Mouse (Mus musculus): ENCODE measurements around the gene Ppm1l. TPM values are rescaled to one million over a fixed set of nuclear protein-coding genes. Genes with fewer than 3 reads are reported as not detected.

Ppm1l gene
- polyA plus RNA-seq, 1 experiment from 2014 or later, result 6.0 TPM

- DNase-seq (ENCODE audit: low spot score) (no peak), ATAC-seq (ENCODE audit: low FRiP score, low TSS enrichment) (no peak)
- Histone ChIP-seq H3K4me1 (replicated peaks; ENCODE audit: control insufficient read depth, insufficient read depth) (no peaks in the 10 kb centered on the region), H3K36me3 (ENCODE audit: control insufficient read depth, insufficient read depth, low read length) (no peaks in the 10 kb centered on the region), H3K9me3 (ENCODE audit: control insufficient read depth, low read length) (no peaks in the 10 kb centered on the region), H3K4me3 (ENCODE audit: low read depth, low read length) (no peak overlapping the region), H3K27me3 (ENCODE audit: control insufficient read depth, insufficient read depth, low read length) (no peaks in the 10 kb centered on the region), H3K4me2 (replicated peaks; ENCODE audit: low read depth) (no peak overlapping the region), H3K27ac (replicated peaks) (no peak overlapping the region), H3K9ac (ENCODE audit: low read length) (no peak overlapping the region)
- WGBS, result 47% methylated on average over 25 of the region's 25 CpGs
- TF ChIP-seq CTCF (IDR thresholded peaks at IDR 0.05; ENCODE audit: low read depth) (no peak), EP300 (optimal IDR thresholded peaks at IDR 0.05) (no peak)
These were observed 219.4 kb downstream of the Ppm1l start for GRCm38 (mm10) chr3:69535941-69536647.

GRCm38 (mm10) chr3:69542962-69543361 is 226.3 kb downstream of the Ppm1l start:
- DNase-seq (ENCODE audit: low spot score) (no peak), ATAC-seq (ENCODE audit: low FRiP score, low TSS enrichment) (no peak)
- Histone ChIP-seq H3K9me3 (ENCODE audit: control insufficient read depth, low read length) (no peaks in the 10 kb centered on the region), H3K4me2 (replicated peaks; ENCODE audit: low read depth) (no peak overlapping the region), H3K4me1 (replicated peaks; ENCODE audit: control insufficient read depth, insufficient read depth) (no peaks in the 10 kb centered on the region), H3K27me3 (ENCODE audit: control insufficient read depth, insufficient read depth, low read length) (no peaks in the 10 kb centered on the region), H3K4me3 (ENCODE audit: low read depth, low read length) (no peak overlapping the region), H3K9ac (ENCODE audit: low read length) (no peak overlapping the region), H3K36me3 (ENCODE audit: control insufficient read depth, insufficient read depth, low read length) (no peaks in the 10 kb centered on the region), H3K27ac (replicated peaks) (no peak overlapping the region)
- no peak for TF ChIP-seq EP300 (optimal IDR thresholded peaks at IDR 0.05)
- no peak for TF ChIP-seq CTCF (IDR thresholded peaks at IDR 0.05; ENCODE audit: low read depth)
- 75% methylated on average over 8 of the region's 8 CpGs for WGBS

GRCm38 (mm10) chr3:69543730-69544129 is 227.1 kb downstream of the Ppm1l start:
- H3K36me3 ChIP-seq (ENCODE audit: control insufficient read depth, insufficient read depth, low read length), result no peaks in the 10 kb centered on the region
- TF ChIP-seq CTCF (IDR thresholded peaks at IDR 0.05; ENCODE audit: low read depth), result no peak
- no peak for TF ChIP-seq EP300 (optimal IDR thresholded peaks at IDR 0.05)
- no peak for ATAC-seq (ENCODE audit: low FRiP score, low TSS enrichment)
- no peak overlapping the region for H3K4me3 ChIP-seq (ENCODE audit: low read depth, low read length)
- no peak overlapping the region for H3K27ac ChIP-seq (replicated peaks)
- WGBS, result 81% methylated on average over 1 of the region's 1 CpGs
- H3K27me3 ChIP-seq (ENCODE audit: control insufficient read depth, insufficient read depth, low read length), result no peaks in the 10 kb centered on the region
- H3K4me2 ChIP-seq (replicated peaks; ENCODE audit: low read depth), result no peak overlapping the region
- H3K9ac ChIP-seq (ENCODE audit: low read length), result no peak overlapping the region
- no peaks in the 10 kb centered on the region for H3K9me3 ChIP-seq (ENCODE audit: control insufficient read depth, low read length)
- DNase-seq (ENCODE audit: low spot score), result no peak
- no peaks in the 10 kb centered on the region for H3K4me1 ChIP-seq (replicated peaks; ENCODE audit: control insufficient read depth, insufficient read depth)

GRCm38 (mm10) chr3:69545017-69545416 is 228.4 kb downstream of the Ppm1l start:
- TF ChIP-seq CTCF (IDR thresholded peaks at IDR 0.05; ENCODE audit: low read depth) (no peak), EP300 (optimal IDR thresholded peaks at IDR 0.05) (no peak)
- H3K27me3 ChIP-seq (ENCODE audit: control insufficient read depth, insufficient read depth, low read length), result no peaks in the 10 kb centered on the region
- DNase-seq (ENCODE audit: low spot score) (no peak), ATAC-seq (ENCODE audit: low FRiP score, low TSS enrichment) (no peak)
- 67% methylated on average over 5 of the region's 5 CpGs for whole genome bisulfite sequencing
- no peak overlapping the region for H3K4me3 ChIP-seq (ENCODE audit: low read depth, low read length)
- no peaks in the 10 kb centered on the region for H3K4me1 ChIP-seq (replicated peaks; ENCODE audit: control insufficient read depth, insufficient read depth)
- no peaks in the 10 kb centered on the region for H3K36me3 ChIP-seq (ENCODE audit: control insufficient read depth, insufficient read depth, low read length)
- no peak overlapping the region for H3K27ac ChIP-seq (replicated peaks)
- H3K4me2 ChIP-seq (replicated peaks; ENCODE audit: low read depth), result no peak overlapping the region
- H3K9me3 ChIP-seq (ENCODE audit: control insufficient read depth, low read length), result no peaks in the 10 kb centered on the region
- no peak overlapping the region for H3K9ac ChIP-seq (ENCODE audit: low read length)

GRCm38 (mm10) chr3:69548704-69549455 is 232.2 kb downstream of the Ppm1l start:
- Histone ChIP-seq H3K4me3 (ENCODE audit: low read depth, low read length) (no peak overlapping the region), H3K27me3 (ENCODE audit: control insufficient read depth, insufficient read depth, low read length) (no peaks in the 10 kb centered on the region), H3K4me2 (replicated peaks; ENCODE audit: low read depth) (no peak overlapping the region), H3K27ac (replicated peaks) (no peak overlapping the region), H3K9me3 (ENCODE audit: control insufficient read depth, low read length) (no peaks in the 10 kb centered on the region), H3K36me3 (ENCODE audit: control insufficient read depth, insufficient read depth, low read length) (no peaks in the 10 kb centered on the region), H3K9ac (ENCODE audit: low read length) (no peak overlapping the region), H3K4me1 (replicated peaks; ENCODE audit: control insufficient read depth, insufficient read depth) (no peaks in the 10 kb centered on the region)
- no peak for ATAC-seq (ENCODE audit: low FRiP score, low TSS enrichment)
- no peak for TF ChIP-seq CTCF (IDR thresholded peaks at IDR 0.05; ENCODE audit: low read depth)
- WGBS, result 76% methylated on average over 22 of the region's 22 CpGs
- DNase-seq (ENCODE audit: low spot score), result no peak

- WGBS, result 70% methylated on average over 4 of the region's 4 CpGs
- no peaks in the 10 kb centered on the region for H3K27me3 ChIP-seq (ENCODE audit: control insufficient read depth, insufficient read depth, low read length)
- TF ChIP-seq EP300 (optimal IDR thresholded peaks at IDR 0.05) (no peak), CTCF (IDR thresholded peaks at IDR 0.05; ENCODE audit: low read depth) (no peak)
- H3K9me3 ChIP-seq (ENCODE audit: control insufficient read depth, low read length), result no peaks in the 10 kb centered on the region
- no peaks in the 10 kb centered on the region for H3K36me3 ChIP-seq (ENCODE audit: control insufficient read depth, insufficient read depth, low read length)
- ATAC-seq (ENCODE audit: low FRiP score, low TSS enrichment) (no peak), DNase-seq (ENCODE audit: low spot score) (no peak)
- no peak overlapping the region for H3K27ac ChIP-seq (replicated peaks)
- no peaks in the 10 kb centered on the region for H3K4me1 ChIP-seq (replicated peaks; ENCODE audit: control insufficient read depth, insufficient read depth)
- no peak overlapping the region for H3K9ac ChIP-seq (ENCODE audit: low read length)
- H3K4me3 ChIP-seq (ENCODE audit: low read depth, low read length), result no peak overlapping the region
- no peak overlapping the region for H3K4me2 ChIP-seq (replicated peaks; ENCODE audit: low read depth)
These were observed 232.9 kb downstream of the Ppm1l start for GRCm38 (mm10) chr3:69549602-69550001.

All from stomach, postnatal 0 days (tissue).